Mouse (Mus musculus): Measurements from ENCODE around the gene Def6. TPM values are rescaled to one million over a fixed set of nuclear protein-coding genes. Genes with fewer than 3 reads are reported as not detected.

Def6 gene
- polyA plus RNA-seq, 1 experiment from 2014 or later: 7.0 TPM

GRCm38 (mm10) chr17:28272281-28272680 lies 64.7 kb downstream of the Def6 start:
- Histone ChIP-seq H3K27me3 (replicated peaks; ENCODE audit: control insufficient read depth, insufficient read depth, low read length) (no peaks in the 10 kb centered on the region), H3K36me3 (ENCODE audit: control insufficient read depth, insufficient read depth, low read length) (no peaks in the 10 kb centered on the region), H3K4me2 (ENCODE audit: low read length) (no peak overlapping the region), H3K9me3 (ENCODE audit: control insufficient read depth, low read length) (no peaks in the 10 kb centered on the region), H3K27ac (ENCODE audit: low read depth, low read length) (no peak overlapping the region), H3K9ac (ENCODE audit: low read depth, low read length) (no peak overlapping the region; the same call in 1 of the 2 replicates), H3K4me1 (ENCODE audit: control insufficient read depth, insufficient read depth, low read depth, low read length) (peaks cover 4% of the 10 kb centered on the region; the same call in 1 of the 2 replicates), H3K4me3 (ENCODE audit: low read length) (no peak overlapping the region)
- ATAC-seq: no peak
- WGBS: 89% methylated on average over 9 of the region's 9 CpGs

- ATAC-seq: no peak
- H3K4me2 ChIP-seq (ENCODE audit: low read length): no peak overlapping the region
- no peaks in the 10 kb centered on the region for H3K27me3 ChIP-seq (replicated peaks; ENCODE audit: control insufficient read depth, insufficient read depth, low read length)
- no peak overlapping the region for H3K27ac ChIP-seq (ENCODE audit: low read depth, low read length)
- H3K4me3 ChIP-seq (ENCODE audit: low read length): no peak overlapping the region
- 79% methylated on average over 6 of the region's 6 CpGs for WGBS
- H3K9me3 ChIP-seq (ENCODE audit: control insufficient read depth, low read length): no peaks in the 10 kb centered on the region
- no peak overlapping the region; the same call in 1 of the 2 replicates for H3K9ac ChIP-seq (ENCODE audit: low read depth, low read length)
- peaks cover 8% of the 10 kb centered on the region; the same call in 1 of the 2 replicates for H3K4me1 ChIP-seq (ENCODE audit: control insufficient read depth, insufficient read depth, low read depth, low read length)
- no peaks in the 10 kb centered on the region for H3K36me3 ChIP-seq (ENCODE audit: control insufficient read depth, insufficient read depth, low read length)
Observed at GRCm38 (mm10) chr17:28272837-28273236, 65.3 kb downstream of the Def6 start.

GRCm38 (mm10) chr17:28274739-28275138 lies 67.2 kb downstream of the Def6 start:
- H3K4me3 ChIP-seq (ENCODE audit: low read length): no peak overlapping the region
- H3K9me3 ChIP-seq (ENCODE audit: control insufficient read depth, low read length): no peaks in the 10 kb centered on the region
- no peak overlapping the region for H3K27ac ChIP-seq (ENCODE audit: low read depth, low read length)
- no peak overlapping the region for H3K4me2 ChIP-seq (ENCODE audit: low read length)
- ATAC-seq: no peak
- H3K9ac ChIP-seq (ENCODE audit: low read depth, low read length): no peak overlapping the region
- H3K27me3 ChIP-seq (replicated peaks; ENCODE audit: control insufficient read depth, insufficient read depth, low read length): no peaks in the 10 kb centered on the region
- 77% methylated on average over 3 of the region's 3 CpGs for WGBS
- peaks cover 13% of the 10 kb centered on the region; the same call in 1 of the 2 replicates for H3K4me1 ChIP-seq (ENCODE audit: control insufficient read depth, insufficient read depth, low read depth, low read length)
- no peaks in the 10 kb centered on the region for H3K36me3 ChIP-seq (ENCODE audit: control insufficient read depth, insufficient read depth, low read length)

- Histone ChIP-seq H3K27me3 (replicated peaks; ENCODE audit: control insufficient read depth, insufficient read depth, low read length) (no peaks in the 10 kb centered on the region), H3K4me2 (ENCODE audit: low read length) (no peak overlapping the region), H3K4me3 (ENCODE audit: low read length) (no peak overlapping the region), H3K9me3 (ENCODE audit: control insufficient read depth, low read length) (no peaks in the 10 kb centered on the region), H3K4me1 (ENCODE audit: control insufficient read depth, insufficient read depth, low read depth, low read length) (peaks cover 18% of the 10 kb centered on the region; the same call in 1 of the 2 replicates), H3K36me3 (ENCODE audit: control insufficient read depth, insufficient read depth, low read length) (no peaks in the 10 kb centered on the region), H3K27ac (ENCODE audit: low read depth, low read length) (no peak overlapping the region), H3K9ac (ENCODE audit: low read depth, low read length) (no peak overlapping the region)
- WGBS: 68% methylated on average over 14 of the region's 14 CpGs
- ATAC-seq: no peak
Observed at GRCm38 (mm10) chr17:28277226-28277625, 69.6 kb downstream of the Def6 start.

- H3K4me3 ChIP-seq (ENCODE audit: low read length): no peak overlapping the region
- no peaks in the 10 kb centered on the region for H3K27me3 ChIP-seq (replicated peaks; ENCODE audit: control insufficient read depth, insufficient read depth, low read length)
- no peak overlapping the region for H3K27ac ChIP-seq (ENCODE audit: low read depth, low read length)
- peaks cover 18% of the 10 kb centered on the region; the same call in 1 of the 2 replicates for H3K4me1 ChIP-seq (ENCODE audit: control insufficient read depth, insufficient read depth, low read depth, low read length)
- H3K9me3 ChIP-seq (ENCODE audit: control insufficient read depth, low read length): no peaks in the 10 kb centered on the region
- no peaks in the 10 kb centered on the region for H3K36me3 ChIP-seq (ENCODE audit: control insufficient read depth, insufficient read depth, low read length)
- H3K9ac ChIP-seq (ENCODE audit: low read depth, low read length): no peak overlapping the region
- no peak for ATAC-seq
- H3K4me2 ChIP-seq (ENCODE audit: low read length): no peak overlapping the region
- WGBS: 62% methylated on average over 10 of the region's 10 CpGs
Observed at GRCm38 (mm10) chr17:28277721-28278120, 70.1 kb downstream of the Def6 start.

- H3K9ac ChIP-seq (ENCODE audit: low read depth, low read length): no peak overlapping the region
- H3K4me2 ChIP-seq (ENCODE audit: low read length): no peak overlapping the region
- no peaks in the 10 kb centered on the region for H3K9me3 ChIP-seq (ENCODE audit: control insufficient read depth, low read length)
- no peak overlapping the region for H3K4me3 ChIP-seq (ENCODE audit: low read length)
- H3K4me1 ChIP-seq (ENCODE audit: control insufficient read depth, insufficient read depth, low read depth, low read length): peaks cover 18% of the 10 kb centered on the region; the same call in 1 of the 2 replicates
- H3K27me3 ChIP-seq (replicated peaks; ENCODE audit: control insufficient read depth, insufficient read depth, low read length): no peaks in the 10 kb centered on the region
- H3K27ac ChIP-seq (ENCODE audit: low read depth, low read length): no peak overlapping the region
- no peaks in the 10 kb centered on the region for H3K36me3 ChIP-seq (ENCODE audit: control insufficient read depth, insufficient read depth, low read length)
- no peak for ATAC-seq
- WGBS: 78% methylated on average over 3 of the region's 3 CpGs
Observed at GRCm38 (mm10) chr17:28278156-28278555, 70.6 kb downstream of the Def6 start.

Other genes with a start within 250 kb of the Def6 start
- gene Tcp11, start 127.1 kb upstream of the Def6 start, polyA plus RNA-seq (2015; fragmentation: Nextera tagmentation; extraction: Ambion mirVana): 1.4 and 1.6 TPM in 2 replicates
- 3.0 and 3.6 TPM in 2 replicates for gene Scube3, start 65.6 kb upstream of the Def6 start, polyA plus RNA-seq (2015; fragmentation: Nextera tagmentation; extraction: Ambion mirVana)
- 43.0 and 44.6 TPM in 2 replicates for gene Zfp523, start 30.6 kb upstream of the Def6 start, polyA plus RNA-seq (2015; fragmentation: Nextera tagmentation; extraction: Ambion mirVana)
- 1.1 TPM in 2 replicates for gene Ppard, start 24.9 kb downstream of the Def6 start, polyA plus RNA-seq (2015; fragmentation: Nextera tagmentation; extraction: Ambion mirVana)
- gene Fance, start 105.7 kb downstream of the Def6 start, polyA plus RNA-seq (2015; fragmentation: Nextera tagmentation; extraction: Ambion mirVana): 25.0 and 25.7 TPM in 2 replicates
- 287 and 323 TPM in 2 replicates for gene Rpl10a, start 120.7 kb downstream of the Def6 start, polyA plus RNA-seq (2015; fragmentation: Nextera tagmentation; extraction: Ambion mirVana)
- gene Tead3, start 143.0 kb downstream of the Def6 start, polyA plus RNA-seq (2015; fragmentation: Nextera tagmentation; extraction: Ambion mirVana): 1.4 and 2.0 TPM in 2 replicates
- 1.5 and 1.6 TPM in 2 replicates for gene Tulp1, start 157.4 kb downstream of the Def6 start, polyA plus RNA-seq (2015; fragmentation: Nextera tagmentation; extraction: Ambion mirVana)